Mouse (Mus musculus) limb, embryonic 12.5 days (tissue): ENCODE results near the gene Arid5a. TPM values are rescaled to one million over a fixed set of nuclear protein-coding genes. Genes with fewer than 3 reads are reported as not detected.

Experiments used
- ATAC-seq: fragments of 200-750 bp; cut with Nextera tagmentation; 2 replicates; pipeline ENCODE4 v1.8.0; 2017; ENCODE audit warnings: low read depth, moderate TSS enrichment; ENCODE audit not compliant: insufficient number of reproducible peaks, insufficient read depth, low FRiP score, low TSS enrichment
- H3K27ac ChIP-seq: fragments of 300-500 bp; sonication (generic); 2 replicates; pipeline ENCODE4 v1.5.1; 2016; ENCODE audit warnings: mild to moderate bottlenecking, moderate library complexity
- H3K27me3 ChIP-seq: fragments of 300-500 bp; sonication (generic); 2 replicates; pipeline ENCODE4 v1.6.1; 2016; ENCODE audit warnings: mild to moderate bottlenecking, moderate library complexity
- H3K36me3 ChIP-seq: fragments of 300-500 bp; sonication (generic); 2 replicates; pipeline ENCODE4 v1.6.1; 2016; ENCODE audit warnings: mild to moderate bottlenecking, moderate library complexity
- H3K4me1 ChIP-seq: fragments of 300-500 bp; sonication (generic); replicated peaks from 2 replicates; pipeline ENCODE4 v1.6.1; 2016
- H3K4me2 ChIP-seq: fragments of 300-500 bp; sonication (generic); 2 replicates; pipeline ENCODE4 v1.6.1; 2016; ENCODE audit warnings: mild to moderate bottlenecking, moderate library complexity
- H3K4me3 ChIP-seq: fragments of 300-500 bp; sonication (generic); replicated peaks from 2 replicates; pipeline ENCODE4 v1.5.1; 2016; ENCODE audit warnings: mild to moderate bottlenecking
- H3K9ac ChIP-seq: fragments of 300-500 bp; sonication (generic); replicated peaks from 2 replicates; pipeline ENCODE4 v1.6.1; 2016; ENCODE audit warnings: mild to moderate bottlenecking, moderate library complexity
- H3K9me3 ChIP-seq: fragments of 300-500 bp; sonication (generic); 2 replicates; pipeline ENCODE4 v1.6.1; 2016; ENCODE audit warnings: mild to moderate bottlenecking, moderate library complexity
- WGBS: fragments of 180-500 bp; shearing (Covaris S2); methylation state at CpG from one replicate; pipeline ENCODE4 v1.1.7; 2016; 5-methylcytosine and 5-hydroxymethylcytosine counted together
- microRNA-seq: library from miRNA; unstranded; fragments of <30 nt; microRNA quantifications from one replicate; pipeline ENCODE4, GENCODE M21; 2017
- polyA plus RNA-seq: library from polyadenylated mRNA; unstranded; fragments of >200 nt; fragmentation: Nextera tagmentation; extraction: Ambion mirVana; gene quantifications from 2 replicates; pipeline ENCODE4 v1.2.1, GENCODE M21; 2016

Arid5a gene
- polyA plus RNA-seq, 1 experiment from 2014 or later: 4.5 TPM

- 0 out of 2 replicates have a peak, but pooled peaks cover 3% of the 10 kb centered on the region for H3K9me3 ChIP-seq
- no peak for ATAC-seq
- peaks cover 10% of the 10 kb centered on the region for H3K4me1 ChIP-seq
- H3K27me3 ChIP-seq: no peaks in the 10 kb centered on the region
- 83% methylated on average over 10 of the region's 10 CpGs for WGBS
- H3K4me2 ChIP-seq: no peak within 1 kb of the TSS
- no peak within 1 kb of the TSS for H3K9ac ChIP-seq
- no peak within 1 kb of the TSS for H3K4me3 ChIP-seq
- 0 out of 2 replicates have a peak, but pooled peaks cover 4% of the 10 kb centered on the region for H3K36me3 ChIP-seq
- H3K27ac ChIP-seq: no peak within 1 kb of the TSS
These were observed 64.7 kb downstream of the Arid5a start, which contains the start of gene Fer1l5 for GRCm38 (mm10) chr1:36371934-36372845. TSS of gene Fer1l5 (plus strand) at chr1:36372291.

Small RNAs within 50 kb of the gene (microRNA-seq; reads per million reads assigned to microRNA genes)
- gene Mir6898: not detected

Other genes with a start within 250 kb of the Arid5a start
- 4.9 and 12.0 TPM in 2 replicates for gene Hs6st1, start 239.3 kb upstream of the Arid5a start, polyA plus RNA-seq
- 47.2 and 52.9 TPM in 2 replicates for gene Uggt1, start 63.0 kb upstream of the Arid5a start, polyA plus RNA-seq
- 0.55 and 0.74 TPM in 2 replicates for gene Neurl3, start 33.1 kb upstream of the Arid5a start, polyA plus RNA-seq
- 51.5 and 52.8 TPM in 2 replicates for gene Kansl3, start 61.4 kb downstream of the Arid5a start, polyA plus RNA-seq
- gene Fer1l5, start 64.6 kb downstream of the Arid5a start, polyA plus RNA-seq: 1.6 TPM in 2 replicates
- gene Lman2l, start 137.5 kb downstream of the Arid5a start, polyA plus RNA-seq: 63.9 and 65.1 TPM in 2 replicates
- gene Cnnm4, start 163.9 kb downstream of the Arid5a start, polyA plus RNA-seq: 16.8 and 17.7 TPM in 2 replicates
- gene Cnnm3, start 204.1 kb downstream of the Arid5a start, polyA plus RNA-seq: 4.4 and 5.9 TPM in 2 replicates
- gene Ankrd23, start 229.2 kb downstream of the Arid5a start, polyA plus RNA-seq: 18.5 and 19.0 TPM in 2 replicates
- gene Gm42417, start 231.7 kb downstream of the Arid5a start, polyA plus RNA-seq: 0.67 and 0.74 TPM in 2 replicates
- 24.1 and 26.8 TPM in 2 replicates for gene Ankrd39, start 239.7 kb downstream of the Arid5a start, polyA plus RNA-seq